Mouse (Mus musculus) adrenal gland, adult 18-20 months (tissue): Measurements from ENCODE around the gene Ubac2. TPM values are rescaled to one million over a fixed set of nuclear protein-coding genes. Genes with fewer than 3 reads are reported as not detected.

Experiments
- DNase-seq, 2 experiments: peaks; one replicate each; pipeline ENCODE4 v3.0.0; 2021 to 2022; ENCODE audit warnings: low spot score in 2 of 2
- total RNA-seq, 2 experiments: library from RNA; stranded (reverse); gene quantifications; 1 replicate in 1 of 2; 2 replicates in 1 of 2; pipeline ENCODE4 v1.2.3; 2021

Ubac2 gene
- total RNA-seq, 2 experiments from 2014 or later: 32.8 to 35.1 TPM

DNA sequence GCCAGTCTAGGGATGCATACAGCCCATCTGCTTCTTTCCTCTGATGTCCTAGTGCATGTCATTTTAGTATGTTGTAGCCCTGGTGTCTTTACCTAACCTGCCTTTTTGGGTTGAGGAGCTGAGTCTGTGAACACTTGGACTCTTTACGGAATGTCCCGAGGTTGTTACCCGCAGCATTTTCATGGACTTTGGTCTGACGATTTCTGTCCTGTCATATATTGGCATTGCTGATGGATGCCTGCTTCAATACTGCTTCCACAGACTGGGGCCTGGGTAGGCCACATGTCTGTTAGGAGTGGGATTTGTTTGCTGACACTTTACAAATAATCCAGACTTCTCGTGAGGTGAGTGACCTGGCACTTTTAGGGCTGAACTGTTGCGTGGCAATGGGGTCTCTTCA, 15.3 kb downstream of the Ubac2 start:
- no peak for DNase-seq

DNA sequence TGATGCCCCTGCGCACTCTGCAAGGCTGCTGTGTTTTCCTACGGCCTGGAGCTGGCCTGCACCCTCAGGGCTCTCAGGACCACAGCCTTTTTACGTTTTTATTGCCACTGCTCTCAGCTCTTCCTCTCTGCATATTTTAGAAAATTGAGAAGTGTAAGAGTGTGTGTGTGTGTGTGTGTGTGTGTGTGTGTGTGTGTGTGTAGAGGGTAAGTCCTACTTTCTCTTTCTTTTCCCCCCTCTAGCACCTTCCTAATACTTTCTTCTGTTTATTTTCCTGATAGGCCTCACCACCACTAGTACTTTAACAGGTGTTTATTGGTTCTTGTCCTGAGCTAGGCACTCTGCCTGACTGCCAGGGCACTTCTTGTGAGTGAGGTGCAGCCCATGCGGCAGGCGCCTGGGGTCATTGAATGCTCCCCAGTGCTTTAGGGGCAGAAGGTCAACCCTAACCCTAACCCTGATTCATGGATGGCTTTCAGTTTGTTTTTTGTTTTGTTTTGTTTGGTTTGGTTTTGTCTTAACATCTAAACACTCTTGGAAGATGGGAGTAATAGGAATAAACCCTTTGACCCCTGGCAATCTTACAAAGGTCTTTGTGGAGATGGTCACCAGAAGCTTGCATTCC, 16.2 kb downstream of the Ubac2 start:
- no peak for DNase-seq

DNA sequence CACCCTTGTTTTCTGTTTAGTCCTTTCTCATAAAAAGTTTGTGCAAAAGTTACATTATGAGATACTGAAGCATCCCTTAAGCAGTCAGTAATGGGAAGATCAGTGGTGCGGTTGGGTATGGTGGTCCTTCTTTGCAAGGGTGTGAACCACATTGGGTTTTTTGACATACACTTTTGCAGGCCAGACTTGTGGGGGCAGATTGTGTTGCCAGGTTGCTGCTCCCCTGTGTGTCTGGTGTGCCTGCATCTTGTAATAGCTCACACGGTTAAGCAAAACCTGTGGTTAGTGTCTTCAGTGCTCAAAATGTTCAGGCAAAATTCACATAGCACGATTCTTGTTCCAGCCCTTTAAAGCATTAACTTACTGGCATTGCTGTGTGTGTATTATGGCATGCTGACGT, 16.9 kb downstream of the Ubac2 start:
- DNase-seq: no peak

DNA sequence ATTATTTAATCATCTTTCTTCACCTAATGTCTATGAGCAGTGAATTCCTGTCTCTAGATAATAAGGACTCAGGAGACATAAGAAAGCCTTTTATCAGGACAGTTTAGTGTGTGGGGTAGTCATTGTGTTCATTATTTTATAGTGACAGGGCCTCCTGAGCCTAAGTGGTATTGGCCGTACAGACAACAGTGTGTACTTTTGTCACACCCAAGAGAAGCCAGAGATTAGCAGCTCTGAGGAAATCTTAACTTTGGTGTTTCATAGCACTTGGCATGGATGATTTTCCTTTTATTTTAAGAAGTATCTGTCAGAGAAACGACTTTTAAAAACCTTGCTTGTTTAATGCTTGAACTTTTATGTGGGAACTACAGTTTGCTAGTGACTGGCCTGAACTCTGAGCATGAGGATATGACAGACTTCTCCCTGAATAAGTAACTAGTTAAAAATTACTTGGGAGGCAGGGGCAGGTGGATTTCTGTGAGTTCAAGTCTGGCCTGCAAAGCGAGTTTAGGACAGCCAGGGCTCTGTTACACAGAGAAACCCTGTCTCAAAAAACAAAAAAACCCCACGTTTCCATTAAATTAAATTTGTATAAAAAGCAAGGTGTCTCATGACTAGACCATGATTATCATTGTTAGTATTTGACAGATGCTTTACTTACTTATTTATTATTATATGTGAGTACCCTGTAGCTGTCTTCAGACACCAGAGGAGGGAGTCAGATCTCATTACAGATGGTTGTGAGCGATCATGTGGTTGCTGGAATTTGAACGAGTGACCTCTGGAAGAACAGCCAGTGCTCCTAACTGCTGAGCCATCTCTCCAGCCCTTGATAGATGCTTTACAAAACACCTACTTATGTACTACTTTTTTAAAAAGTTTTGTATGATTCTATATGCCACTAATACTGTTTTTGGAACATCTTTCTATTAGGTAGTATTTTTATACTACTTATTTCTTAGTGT, 18.0 kb downstream of the Ubac2 start:
- DNase-seq: no peak

DNA sequence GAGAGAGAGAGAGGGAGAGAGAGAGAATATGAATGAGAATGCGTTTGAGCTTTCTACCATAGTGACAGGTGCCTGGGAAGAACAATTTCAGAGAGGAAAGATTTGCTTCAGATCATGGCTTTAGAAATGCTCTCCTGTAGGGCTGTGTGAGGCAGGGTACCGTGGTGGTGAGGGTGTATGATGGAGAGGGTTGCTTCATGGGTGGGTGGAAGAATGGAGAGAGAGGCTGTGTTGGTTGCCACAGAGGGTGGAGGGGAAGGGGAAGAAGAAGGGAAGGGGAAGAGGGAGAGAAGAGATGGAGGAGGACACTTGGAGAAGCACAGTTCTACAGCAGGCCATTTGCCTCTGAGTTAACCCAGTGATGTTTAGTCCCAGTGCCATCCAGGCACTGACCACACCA, 19.4 kb downstream of the Ubac2 start:
- no peak for DNase-seq

DNA sequence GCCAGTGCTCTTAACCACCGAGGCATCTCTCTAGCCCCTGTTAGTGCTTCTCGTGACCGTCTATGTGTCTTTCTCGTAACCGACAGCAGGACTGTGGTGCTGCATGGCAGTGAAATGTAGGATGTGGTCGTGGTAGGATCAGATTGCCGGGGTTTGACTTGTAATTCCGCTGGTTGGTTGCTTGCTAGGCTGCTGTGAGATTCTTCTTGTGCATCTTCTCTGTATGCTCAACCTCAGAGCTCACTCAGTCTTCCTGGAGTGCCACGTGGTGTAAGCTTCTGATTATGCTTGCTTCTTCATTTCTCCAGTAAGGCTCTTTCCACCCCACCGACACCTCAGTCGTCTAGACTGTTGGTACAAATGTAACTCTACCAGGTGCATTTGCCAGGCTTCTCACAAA, 20.1 kb downstream of the Ubac2 start:
- DNase-seq: no peak

GRCm38 (mm10) chr14:121899071-121899470, 20.7 kb downstream of the Ubac2 start:
- DNase-seq: no peak

- no peak for DNase-seq
These were observed 23.1 kb downstream of the Ubac2 start for GRCm38 (mm10) chr14:121901511-121901910.

DNA sequence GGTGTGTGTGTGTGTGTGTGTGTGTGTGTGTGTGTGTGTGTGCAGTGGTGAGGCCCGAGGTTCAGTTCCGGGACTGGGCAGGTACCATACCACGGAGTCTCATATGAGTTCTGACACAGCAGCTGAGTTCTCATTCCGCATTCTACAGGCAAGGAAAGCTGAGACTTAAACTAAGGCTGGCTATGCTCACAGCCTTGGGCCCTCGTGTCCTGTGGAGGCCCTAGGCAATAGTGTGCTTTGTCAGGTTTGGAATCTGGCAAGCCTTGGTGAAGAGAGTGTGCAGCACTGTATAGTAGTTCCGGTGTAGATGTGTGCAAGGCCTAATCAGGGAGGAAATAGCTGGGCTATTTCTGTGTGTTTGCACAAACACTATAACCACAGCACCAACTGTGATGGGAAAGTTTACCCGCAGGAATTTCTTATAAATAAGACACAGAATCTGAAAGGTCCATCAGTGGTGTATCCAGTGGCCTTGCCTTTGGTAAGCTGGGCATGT, 25.0 kb downstream of the Ubac2 start:
- DNase-seq: no peak

DNA sequence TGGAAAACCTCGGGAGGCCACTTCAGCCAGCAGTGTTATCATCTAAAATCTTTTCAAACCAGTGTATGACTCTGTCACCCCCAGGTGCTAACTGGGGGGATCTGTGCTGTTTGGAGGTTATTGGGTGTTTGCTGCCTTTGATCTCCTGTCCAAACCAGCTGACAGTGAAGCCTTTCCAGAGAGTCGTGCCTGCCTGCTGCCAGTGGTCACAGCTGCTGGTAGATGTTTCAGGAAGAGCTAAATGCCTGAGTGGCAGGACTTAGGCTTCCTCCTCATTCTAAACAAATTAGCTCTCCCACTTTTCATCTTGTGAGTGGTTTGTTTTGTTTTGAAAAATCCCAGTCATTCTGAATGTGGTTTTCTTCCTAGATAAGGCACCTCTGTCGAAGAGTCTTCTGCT, 26.3 kb downstream of the Ubac2 start:
- DNase-seq: no peak

- DNase-seq: no peak
These were observed 28.0 kb downstream of the Ubac2 start for GRCm38 (mm10) chr14:121906341-121906991.

- no peak for DNase-seq
These were observed 28.7 kb downstream of the Ubac2 start for GRCm38 (mm10) chr14:121906992-121907681.

GRCm38 (mm10) chr14:121909868-121910267, 31.4 kb downstream of the Ubac2 start:
- DNase-seq: no peak

DNA sequence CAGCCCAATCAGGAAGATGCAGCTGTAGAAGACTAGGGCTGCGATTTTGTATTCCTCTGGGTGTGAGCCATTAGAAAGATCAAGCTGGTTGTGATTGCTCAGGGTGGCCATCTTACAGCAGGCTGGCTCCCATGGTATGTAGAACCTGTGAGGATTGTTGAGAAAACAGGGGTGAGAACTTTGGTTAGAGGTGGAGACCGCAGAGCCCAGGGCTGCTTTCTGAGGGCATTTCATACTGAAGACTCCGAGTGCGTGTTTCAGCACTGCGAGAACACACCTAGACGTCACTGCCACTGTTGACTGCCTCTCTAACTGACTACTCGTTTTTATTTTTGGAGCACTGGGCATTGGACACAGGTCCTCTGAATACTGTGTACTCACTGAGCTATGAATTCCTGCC, 34.1 kb downstream of the Ubac2 start:
- no peak for DNase-seq

DNA sequence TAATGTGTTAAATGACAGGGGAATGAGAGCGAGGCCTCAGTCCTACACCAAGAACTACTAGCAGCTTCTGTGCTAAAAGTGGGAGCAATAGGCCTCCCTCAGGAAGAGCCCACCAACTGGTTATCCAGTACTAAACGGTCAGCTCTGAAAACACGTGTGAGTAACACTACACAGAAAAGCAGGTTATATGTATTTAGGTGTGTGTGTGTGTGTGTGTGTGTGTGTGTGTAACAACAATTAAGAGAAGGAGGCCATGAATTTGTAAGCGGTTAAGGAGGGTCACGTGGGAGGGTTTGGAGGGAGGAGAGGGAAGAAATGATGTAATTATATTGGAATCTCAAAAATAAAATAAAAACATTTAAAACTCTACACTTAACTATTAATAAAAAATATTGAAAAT, 36.7 kb downstream of the Ubac2 start:
- no peak for DNase-seq

GRCm38 (mm10) chr14:121915621-121916020, 37.2 kb downstream of the Ubac2 start, which contains the start of gene Gpr18:
TSS of gene Gpr18 (minus strand) at chr14:121915781.
- no peak for DNase-seq

DNA sequence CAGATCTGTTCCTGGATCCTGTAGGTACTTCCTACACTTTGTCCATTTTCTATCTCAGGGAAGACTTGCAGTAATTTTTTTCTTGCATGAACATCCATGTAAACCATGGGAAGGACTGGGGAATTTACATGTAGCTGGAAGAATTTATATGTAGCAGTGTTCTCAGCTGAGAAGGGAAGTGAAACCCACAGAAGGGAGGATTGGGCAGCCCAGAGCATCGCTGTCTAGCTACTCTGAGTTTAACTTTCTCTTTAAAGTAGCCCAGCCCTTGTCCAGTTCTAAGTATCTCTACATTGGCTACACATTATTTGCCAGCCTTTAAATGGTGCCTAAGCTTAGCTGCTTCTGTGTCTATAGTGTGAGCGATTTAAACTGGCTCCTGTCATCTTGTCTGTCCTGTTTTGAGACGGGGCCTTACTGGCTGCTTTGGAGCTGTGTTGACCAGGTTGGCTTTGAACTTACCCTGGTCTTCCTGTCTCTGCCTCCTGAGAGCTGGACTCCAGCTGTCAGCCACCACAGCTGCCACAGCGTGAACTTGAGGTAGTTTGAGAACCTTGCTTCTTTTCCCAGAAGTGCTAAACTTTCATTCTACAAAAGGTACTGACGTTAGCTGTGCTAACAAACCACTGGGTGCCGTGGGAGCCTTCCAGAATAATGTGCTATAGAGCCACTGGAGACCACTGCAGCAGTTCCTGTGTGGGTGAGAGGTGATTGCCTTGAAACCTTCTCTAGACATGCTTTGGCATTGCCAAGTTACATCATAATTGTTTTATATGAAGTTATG, 38.1 kb downstream of the Ubac2 start:
- DNase-seq: no peak

- DNase-seq: peak in 1 of 2 experiments; percentile 4
These were observed 39.8 kb downstream of the Ubac2 start for GRCm38 (mm10) chr14:121918266-121918665.

- DNase-seq: peak in 1 of 2 experiments; percentile 11
These were observed 41.3 kb downstream of the Ubac2 start for GRCm38 (mm10) chr14:121919752-121920151.

DNA sequence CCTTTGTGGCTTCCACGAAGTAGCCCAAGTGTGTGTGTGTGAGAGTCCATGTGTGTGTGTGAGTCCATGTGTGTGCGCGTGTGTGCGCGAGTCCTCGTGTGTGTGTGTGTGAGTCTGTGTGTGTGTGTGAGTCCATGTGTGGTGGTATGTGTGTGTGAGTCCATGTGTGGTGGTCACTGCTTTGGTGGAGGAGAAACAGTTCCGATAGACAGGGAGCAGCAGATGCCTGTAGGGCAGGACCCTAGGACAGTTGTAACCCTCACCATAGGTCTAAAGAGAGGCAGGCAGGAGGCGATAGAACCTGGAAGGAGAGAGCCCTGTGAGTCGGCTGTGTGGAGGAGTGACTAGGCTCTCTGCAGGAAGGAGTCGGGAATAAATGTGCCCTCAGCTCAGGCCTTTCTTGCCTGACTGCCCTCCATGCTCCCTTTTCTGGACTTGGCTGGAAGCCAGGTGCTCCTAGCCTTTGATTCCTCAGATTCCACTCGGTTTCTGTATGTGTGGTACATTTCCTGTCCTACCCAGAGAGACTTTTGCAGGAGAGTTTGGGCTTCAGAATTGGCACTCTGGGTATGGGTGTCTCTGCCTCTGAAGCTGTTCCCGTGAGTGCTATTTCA, 42.2 kb downstream of the Ubac2 start:
- no peak for DNase-seq
